Mouse (Mus musculus): ENCODE measurements around the gene Gm4924. TPM values are rescaled to one million over a fixed set of nuclear protein-coding genes. Genes with fewer than 3 reads are reported as not detected.

Gene Gm4924
- 9.4 and 10.6 TPM in 2 replicates for polyA plus RNA-seq (2014; fragmentation: Nextera tagmentation; extraction: Ambion mirVana)

GRCm38 (mm10) chr10:82354083-82355010, at the start of gene Gm4924:
Gene Gm4924 (plus strand): TSS chr10:82354255.
- H3K27ac ChIP-seq (ENCODE audit: low read depth, low read length), result peak within 1 kb of the TSS; percentile 94
- H3K4me2 ChIP-seq (replicated peaks; ENCODE audit: low read depth, low read length), result peak within 1 kb of the TSS; percentile 49
- WGBS, result 6% methylated on average over 33 of the region's 34 CpGs

GRCm38 (mm10) chr10:82316482-82316881, 37.6 kb upstream of the Gm4924 start, which contains the start of gene 4932415D10Rik:
Gene 4932415D10Rik (minus strand): TSS chr10:82316582.
- Histone ChIP-seq H3K27me3 (ENCODE audit: control insufficient read depth, insufficient read depth, low read length) (no peaks in the 10 kb centered on the region), H3K4me2 (replicated peaks; ENCODE audit: low read depth, low read length) (no peak within 1 kb of the TSS), H3K27ac (ENCODE audit: low read depth, low read length) (no peak within 1 kb of the TSS), H3K9ac (ENCODE audit: low read depth, low read length) (no peak within 1 kb of the TSS), H3K4me3 (ENCODE audit: low read depth, low read length) (no peak within 1 kb of the TSS), H3K9me3 (ENCODE audit: control insufficient read depth, low read length) (no peaks in the 10 kb centered on the region), H3K4me1 (replicated peaks; ENCODE audit: control insufficient read depth, insufficient read depth, low read length) (no peaks in the 10 kb centered on the region), H3K36me3 (ENCODE audit: control insufficient read depth, insufficient read depth, low read length) (no peaks in the 10 kb centered on the region)
- ATAC-seq (ENCODE audit: low FRiP score) (no peak), DNase-seq (ENCODE audit: low spot score) (no peak)
- 90% methylated on average over 1 of the region's 1 CpGs for WGBS

More at GRCm38 (mm10) chr10:82354083-82355010, at the start of gene Gm4924:
- Histone ChIP-seq H3K9me3 (ENCODE audit: control insufficient read depth, low read length) (no peaks in the 10 kb centered on the region; the same call in 1 of the 2 replicates), H3K9ac (ENCODE audit: low read depth, low read length) (peak within 1 kb of the TSS; percentile 85), H3K36me3 (ENCODE audit: control insufficient read depth, insufficient read depth, low read length) (no peaks in the 10 kb centered on the region), H3K27me3 (ENCODE audit: control insufficient read depth, insufficient read depth, low read length) (no peaks in the 10 kb centered on the region), H3K4me1 (replicated peaks; ENCODE audit: control insufficient read depth, insufficient read depth, low read length) (no peaks in the 10 kb centered on the region), H3K4me3 (ENCODE audit: low read depth, low read length) (peak within 1 kb of the TSS; percentile 64)
- ATAC-seq (ENCODE audit: low FRiP score) (peak; percentile 100), DNase-seq (ENCODE audit: low spot score) (peak; percentile 88)

- DNase-seq (ENCODE audit: low spot score) (no peak), ATAC-seq (ENCODE audit: low FRiP score) (no peak)
- Histone ChIP-seq H3K9ac (ENCODE audit: low read depth, low read length) (no peak overlapping the region), H3K9me3 (ENCODE audit: control insufficient read depth, low read length) (no peaks in the 10 kb centered on the region), H3K4me1 (replicated peaks; ENCODE audit: control insufficient read depth, insufficient read depth, low read length) (no peaks in the 10 kb centered on the region), H3K36me3 (ENCODE audit: control insufficient read depth, insufficient read depth, low read length) (no peaks in the 10 kb centered on the region), H3K27ac (ENCODE audit: low read depth, low read length) (no peak overlapping the region), H3K4me2 (replicated peaks; ENCODE audit: low read depth, low read length) (no peak overlapping the region), H3K4me3 (ENCODE audit: low read depth, low read length) (no peak overlapping the region), H3K27me3 (ENCODE audit: control insufficient read depth, insufficient read depth, low read length) (no peaks in the 10 kb centered on the region)
- WGBS, result 78% methylated on average over 3 of the region's 3 CpGs
These were observed 33.9 kb upstream of the Gm4924 start for GRCm38 (mm10) chr10:82320134-82320533.

- DNase-seq (ENCODE audit: low spot score) (no peak), ATAC-seq (ENCODE audit: low FRiP score) (no peak)
- Histone ChIP-seq H3K4me2 (replicated peaks; ENCODE audit: low read depth, low read length) (no peak overlapping the region), H3K36me3 (ENCODE audit: control insufficient read depth, insufficient read depth, low read length) (no peaks in the 10 kb centered on the region), H3K27ac (ENCODE audit: low read depth, low read length) (no peak overlapping the region), H3K4me1 (replicated peaks; ENCODE audit: control insufficient read depth, insufficient read depth, low read length) (no peaks in the 10 kb centered on the region), H3K9ac (ENCODE audit: low read depth, low read length) (no peak overlapping the region), H3K27me3 (ENCODE audit: control insufficient read depth, insufficient read depth, low read length) (no peaks in the 10 kb centered on the region), H3K9me3 (ENCODE audit: control insufficient read depth, low read length) (no peaks in the 10 kb centered on the region), H3K4me3 (ENCODE audit: low read depth, low read length) (no peak overlapping the region)
- 80% methylated on average over 5 of the region's 5 CpGs for WGBS
These were observed 24.2 kb upstream of the Gm4924 start for GRCm38 (mm10) chr10:82329826-82330225.

- Histone ChIP-seq H3K4me1 (replicated peaks; ENCODE audit: control insufficient read depth, insufficient read depth, low read length) (no peaks in the 10 kb centered on the region), H3K4me3 (ENCODE audit: low read depth, low read length) (no peak overlapping the region), H3K27me3 (ENCODE audit: control insufficient read depth, insufficient read depth, low read length) (no peaks in the 10 kb centered on the region), H3K27ac (ENCODE audit: low read depth, low read length) (no peak overlapping the region), H3K4me2 (replicated peaks; ENCODE audit: low read depth, low read length) (no peak overlapping the region), H3K9ac (ENCODE audit: low read depth, low read length) (no peak overlapping the region), H3K36me3 (ENCODE audit: control insufficient read depth, insufficient read depth, low read length) (no peaks in the 10 kb centered on the region), H3K9me3 (ENCODE audit: control insufficient read depth, low read length) (no peaks in the 10 kb centered on the region; the same call in 1 of the 2 replicates)
- DNase-seq (ENCODE audit: low spot score), result peak; percentile 8
- 96% methylated on average over 4 of the region's 4 CpGs for WGBS
- ATAC-seq (ENCODE audit: low FRiP score), result no peak
These were observed 1.3 kb downstream of the Gm4924 start for GRCm38 (mm10) chr10:82355401-82355800.

GRCm38 (mm10) chr10:82361911-82362310, 7.9 kb downstream of the Gm4924 start:
- Histone ChIP-seq H3K4me2 (replicated peaks; ENCODE audit: low read depth, low read length) (no peak overlapping the region), H3K27me3 (ENCODE audit: control insufficient read depth, insufficient read depth, low read length) (no peaks in the 10 kb centered on the region), H3K9ac (ENCODE audit: low read depth, low read length) (no peak overlapping the region), H3K4me3 (ENCODE audit: low read depth, low read length) (no peak overlapping the region), H3K4me1 (replicated peaks; ENCODE audit: control insufficient read depth, insufficient read depth, low read length) (no peaks in the 10 kb centered on the region), H3K9me3 (ENCODE audit: control insufficient read depth, low read length) (peaks cover 21% of the 10 kb centered on the region), H3K27ac (ENCODE audit: low read depth, low read length) (no peak overlapping the region), H3K36me3 (ENCODE audit: control insufficient read depth, insufficient read depth, low read length) (0 out of 2 replicates have a peak, but pooled peaks cover 2% of the 10 kb centered on the region)
- ATAC-seq (ENCODE audit: low FRiP score), result no peak
- DNase-seq (ENCODE audit: low spot score), result no peak
- 88% methylated on average over 9 of the region's 9 CpGs for whole genome bisulfite sequencing

GRCm38 (mm10) chr10:82382992-82383391, 28.9 kb downstream of the Gm4924 start:
- Histone ChIP-seq H3K4me3 (ENCODE audit: low read depth, low read length) (no peak overlapping the region), H3K27ac (ENCODE audit: low read depth, low read length) (no peak overlapping the region), H3K4me2 (replicated peaks; ENCODE audit: low read depth, low read length) (no peak overlapping the region), H3K36me3 (ENCODE audit: control insufficient read depth, insufficient read depth, low read length) (no peaks in the 10 kb centered on the region), H3K27me3 (ENCODE audit: control insufficient read depth, insufficient read depth, low read length) (no peaks in the 10 kb centered on the region), H3K9me3 (ENCODE audit: control insufficient read depth, low read length) (peaks cover 3% of the 10 kb centered on the region), H3K9ac (ENCODE audit: low read depth, low read length) (no peak overlapping the region), H3K4me1 (replicated peaks; ENCODE audit: control insufficient read depth, insufficient read depth, low read length) (no peaks in the 10 kb centered on the region)
- WGBS, result 87% methylated on average over 1 of the region's 1 CpGs
- ATAC-seq (ENCODE audit: low FRiP score), result no peak
- no peak for DNase-seq (ENCODE audit: low spot score)

GRCm38 (mm10) chr10:82409511-82409910, 55.5 kb downstream of the Gm4924 start:
- Histone ChIP-seq H3K27me3 (ENCODE audit: control insufficient read depth, insufficient read depth, low read length) (no peaks in the 10 kb centered on the region), H3K4me2 (replicated peaks; ENCODE audit: low read depth, low read length) (no peak overlapping the region), H3K9ac (ENCODE audit: low read depth, low read length) (no peak overlapping the region), H3K27ac (ENCODE audit: low read depth, low read length) (no peak overlapping the region), H3K4me1 (replicated peaks; ENCODE audit: control insufficient read depth, insufficient read depth, low read length) (no peaks in the 10 kb centered on the region), H3K9me3 (ENCODE audit: control insufficient read depth, low read length) (peaks cover 3% of the 10 kb centered on the region; the same call in 1 of the 2 replicates), H3K4me3 (ENCODE audit: low read depth, low read length) (no peak overlapping the region), H3K36me3 (ENCODE audit: control insufficient read depth, insufficient read depth, low read length) (no peaks in the 10 kb centered on the region)
- DNase-seq (ENCODE audit: low spot score) (no peak), ATAC-seq (ENCODE audit: low FRiP score) (no peak)
- 79% methylated on average over 1 of the region's 1 CpGs for whole genome bisulfite sequencing

- Histone ChIP-seq H3K4me1 (replicated peaks; ENCODE audit: control insufficient read depth, insufficient read depth, low read length) (no peaks in the 10 kb centered on the region), H3K9me3 (ENCODE audit: control insufficient read depth, low read length) (no peaks in the 10 kb centered on the region), H3K36me3 (ENCODE audit: control insufficient read depth, insufficient read depth, low read length) (no peaks in the 10 kb centered on the region), H3K9ac (ENCODE audit: low read depth, low read length) (no peak overlapping the region), H3K4me3 (ENCODE audit: low read depth, low read length) (no peak overlapping the region), H3K4me2 (replicated peaks; ENCODE audit: low read depth, low read length) (no peak overlapping the region), H3K27ac (ENCODE audit: low read depth, low read length) (no peak overlapping the region), H3K27me3 (ENCODE audit: control insufficient read depth, insufficient read depth, low read length) (no peaks in the 10 kb centered on the region)
- DNase-seq (ENCODE audit: low spot score) (no peak), ATAC-seq (ENCODE audit: low FRiP score) (no peak)
These were observed 69.6 kb downstream of the Gm4924 start for GRCm38 (mm10) chr10:82423631-82424030.

Measured in hindbrain, embryonic 11.5 days (tissue).